In genomic region chr2:164970631-164971196, GRCm38 (mm10) we compare ENCODE assay signal across 8 mouse cellular contexts. TPM values are rescaled to one million over a fixed set of nuclear protein-coding genes. Genes with fewer than 3 reads are reported as not detected.
DNase-seq lines count a peak whose midpoint lies in the region; ATAC-seq and TF ChIP-seq lines count a peak whose summit lies in the region.

No protein-coding gene starts in this region.

- whole genome bisulfite sequencing in stomach, embryonic 14.5 days = 2% methylated on average over 42 of the region's 42 CpGs
- under 1% methylated on average over 39 of the region's 42 CpGs for WGBS in stomach, postnatal 0 days
- under 1% methylated on average over 34 of the region's 42 CpGs for WGBS in embryonic facial prominence, embryonic 14.5 days
- WGBS in neural tube, embryonic 15.5 days = under 1% methylated on average over 42 of the region's 42 CpGs

- no peak for DNase-seq in stomach, postnatal 0 days (ENCODE audit: low spot score)
- peak; percentile 23 for DNase-seq in embryonic facial prominence, embryonic 14.5 days (ENCODE audit: low spot score)
- DNase-seq in layer of hippocampus, postnatal 36 days = peak; percentile 72 to 77
- no peak for DNase-seq in urinary bladder, adult 18-20 months (ENCODE audit: low spot score in 2 of 2)
- no peak for DNase-seq in gastrocnemius, adult 2 months

- no peak for ATAC-seq in stomach, embryonic 14.5 days (ENCODE audit: insufficient number of reproducible peaks, insufficient read depth, low FRiP score, low read depth)
- no peak for ATAC-seq in stomach, postnatal 0 days (ENCODE audit: low FRiP score, low TSS enrichment)
- peak; percentile 58; the same call in 1 of the 2 replicates for ATAC-seq in embryonic facial prominence, embryonic 14.5 days (ENCODE audit: low read depth)
- no peak for ATAC-seq in neural tube, embryonic 15.5 days (ENCODE audit: low FRiP score)
- ATAC-seq in megakaryocyte, adult 5-6 weeks (ENCODE audit: poor library complexity, severe bottlenecking) = no peak

- H3K4me3 ChIP-seq in stomach, embryonic 14.5 days (ENCODE audit: low read depth, low read length) = no peak overlapping the region
- no peak overlapping the region for H3K4me3 ChIP-seq in stomach, postnatal 0 days (ENCODE audit: low read depth, low read length)
- peak overlapping the region; percentile 20 for H3K4me3 ChIP-seq in embryonic facial prominence, embryonic 14.5 days (ENCODE audit: low read depth, low read length)
- peak overlapping the region; percentile 68 for H3K4me3 ChIP-seq in neural tube, embryonic 15.5 days (replicated peaks)
- no peak overlapping the region for H3K4me3 ChIP-seq in gastrocnemius, adult 2 months

- H3K36me3 ChIP-seq in stomach, embryonic 14.5 days (ENCODE audit: control insufficient read depth, insufficient read depth, low read length) = no peaks in the 10 kb centered on the region
- no peaks in the 10 kb centered on the region for H3K36me3 ChIP-seq in stomach, postnatal 0 days (ENCODE audit: control insufficient read depth, insufficient read depth, low read length)
- no peaks in the 10 kb centered on the region for H3K36me3 ChIP-seq in embryonic facial prominence, embryonic 14.5 days (ENCODE audit: control insufficient read depth, insufficient read depth, low read length)
- H3K36me3 ChIP-seq in neural tube, embryonic 15.5 days = no peaks in the 10 kb centered on the region

- no peak overlapping the region for H3K9ac ChIP-seq in stomach, embryonic 14.5 days (replicated peaks; ENCODE audit: low read depth, low read length)
- H3K9ac ChIP-seq in stomach, postnatal 0 days (ENCODE audit: low read length) = no peak overlapping the region
- H3K9ac ChIP-seq in embryonic facial prominence, embryonic 14.5 days (ENCODE audit: low read depth, low read length) = 0 out of 2 replicates have a peak overlapping the region, but pooled peaks have one; percentile 5
- peak overlapping the region; percentile 81 for H3K9ac ChIP-seq in neural tube, embryonic 15.5 days (replicated peaks)

- TF ChIP-seq CTCF in stomach, postnatal 0 days (IDR thresholded peaks at IDR 0.05; ENCODE audit: low read depth) = no peak
- no peak for TF ChIP-seq CTCF in gastrocnemius, adult 2 months (IDR thresholded peaks at IDR 0.05)

- intact Hi-C loops in gastrocnemius, adult 2 months (cut with DNase I) = no loop called here

- TF ChIP-seq EP300 in stomach, postnatal 0 days (optimal IDR thresholded peaks at IDR 0.05) = no peak

- peaks cover 8% of the 10 kb centered on the region; the same call in 1 of the 2 replicates for H3K4me1 ChIP-seq in stomach, embryonic 14.5 days (ENCODE audit: control insufficient read depth, insufficient read depth, low read length)
- H3K4me1 ChIP-seq in stomach, postnatal 0 days (replicated peaks; ENCODE audit: control insufficient read depth, insufficient read depth) = no peaks in the 10 kb centered on the region
- peaks cover 18% of the 10 kb centered on the region; the same call in 1 of the 2 replicates for H3K4me1 ChIP-seq in embryonic facial prominence, embryonic 14.5 days (ENCODE audit: control insufficient read depth, insufficient read depth, low read length)
- H3K4me1 ChIP-seq in neural tube, embryonic 15.5 days = peaks cover 54% of the 10 kb centered on the region

- H3K27ac ChIP-seq in stomach, embryonic 14.5 days (ENCODE audit: low read length) = no peak overlapping the region
- H3K27ac ChIP-seq in stomach, postnatal 0 days (replicated peaks) = no peak overlapping the region
- H3K27ac ChIP-seq in embryonic facial prominence, embryonic 14.5 days (replicated peaks; ENCODE audit: low read depth, low read length) = no peak overlapping the region
- H3K27ac ChIP-seq in neural tube, embryonic 15.5 days (replicated peaks) = peak overlapping the region; percentile 28; the same call in 1 of the 2 replicates
- no peak overlapping the region for H3K27ac ChIP-seq in gastrocnemius, adult 2 months

- no peaks in the 10 kb centered on the region for H3K9me3 ChIP-seq in stomach, embryonic 14.5 days (ENCODE audit: control insufficient read depth, low read depth, low read length)
- no peaks in the 10 kb centered on the region for H3K9me3 ChIP-seq in stomach, postnatal 0 days (ENCODE audit: control insufficient read depth, low read length)
- H3K9me3 ChIP-seq in embryonic facial prominence, embryonic 14.5 days (ENCODE audit: control insufficient read depth, low read length) = no peaks in the 10 kb centered on the region
- no peaks in the 10 kb centered on the region for H3K9me3 ChIP-seq in neural tube, embryonic 15.5 days (replicated peaks)

- peaks cover 51% of the 10 kb centered on the region for H3K27me3 ChIP-seq in stomach, embryonic 14.5 days (ENCODE audit: control insufficient read depth, insufficient read depth, low read length)
- peaks cover 32% of the 10 kb centered on the region for H3K27me3 ChIP-seq in stomach, postnatal 0 days (ENCODE audit: control insufficient read depth, insufficient read depth, low read length)
- H3K27me3 ChIP-seq in embryonic facial prominence, embryonic 14.5 days (replicated peaks; ENCODE audit: control insufficient read depth, insufficient read depth, low read length) = peaks cover 74% of the 10 kb centered on the region
- peaks cover 38% of the 10 kb centered on the region for H3K27me3 ChIP-seq in neural tube, embryonic 15.5 days (replicated peaks)

- peak overlapping the region; percentile 15; the same call in 1 of the 2 replicates for H3K4me2 ChIP-seq in stomach, embryonic 14.5 days (replicated peaks; ENCODE audit: low read depth, low read length)
- no peak overlapping the region for H3K4me2 ChIP-seq in stomach, postnatal 0 days (replicated peaks; ENCODE audit: low read depth)
- H3K4me2 ChIP-seq in embryonic facial prominence, embryonic 14.5 days (ENCODE audit: low read depth, low read length) = peak overlapping the region; percentile 38
- peak overlapping the region; percentile 78 for H3K4me2 ChIP-seq in neural tube, embryonic 15.5 days

RNA-seq across cellular contexts. Expression of gene Slc12a5, which starts 10.1 kb away (rescaled TPM):
- polyA plus RNA-seq in stomach, embryonic 14.5 days (2014; fragmentation: Nextera tagmentation; extraction: Ambion mirVana) = 1.4 and 2.1 TPM in 2 replicates
- polyA plus RNA-seq in stomach, postnatal 0 days (2015; fragmentation: Nextera tagmentation; extraction: Ambion mirVana) = 0.12 and 0.21 TPM in 2 replicates
- 0.56 and 1.1 TPM in 2 replicates for polyA plus RNA-seq in embryonic facial prominence, embryonic 14.5 days (2014; fragmentation: Nextera tagmentation; extraction: Ambion mirVana)
- 100 to 1,000 TPM; 398 to 404 TPM for total RNA-seq in layer of hippocampus, postnatal 36 days (2021)
- 53.6 and 61.8 TPM in 2 replicates for polyA plus RNA-seq in neural tube, embryonic 15.5 days (2015; fragmentation: Nextera tagmentation; extraction: Ambion mirVana)
- total RNA-seq in megakaryocyte, adult 5-6 weeks (2015) = 0.91 and 1.3 TPM in 2 replicates
- total RNA-seq in megakaryocyte, adult 5-6 weeks (2017) = 0.48 and 0.89 TPM in 2 replicates
- under 1 TPM; 0.36 to 0.53 TPM for total RNA-seq in gastrocnemius, adult 2 months (2021)

RNA-seq across cellular contexts. Expression of gene Mmp9, which starts 30.1 kb away (rescaled TPM):
- 1.2 and 1.8 TPM in 2 replicates for polyA plus RNA-seq in stomach, embryonic 14.5 days (2014; fragmentation: Nextera tagmentation; extraction: Ambion mirVana)
- polyA plus RNA-seq in stomach, postnatal 0 days (2015; fragmentation: Nextera tagmentation; extraction: Ambion mirVana) = 0.87 and 1.1 TPM in 2 replicates
- 33.7 and 52.0 TPM in 2 replicates for polyA plus RNA-seq in embryonic facial prominence, embryonic 14.5 days (2014; fragmentation: Nextera tagmentation; extraction: Ambion mirVana)
- 1 to 10 TPM; 2.0 to 2.9 TPM for total RNA-seq in layer of hippocampus, postnatal 36 days (2021)
- polyA plus RNA-seq in neural tube, embryonic 15.5 days (2015; fragmentation: Nextera tagmentation; extraction: Ambion mirVana) = 23.8 and 25.6 TPM in 2 replicates
- 326 and 367 TPM in 2 replicates for total RNA-seq in megakaryocyte, adult 5-6 weeks (2015)
- 217 and 317 TPM in 2 replicates for total RNA-seq in megakaryocyte, adult 5-6 weeks (2017)
- 1 to 10 TPM in 1 of 2 experiments, under 1 TPM in 1; 0.46 to 1.1 TPM for total RNA-seq in gastrocnemius, adult 2 months (2021)

RNA-seq across cellular contexts. Expression of gene Zfp335, which starts 59.2 kb away (rescaled TPM):
- polyA plus RNA-seq in stomach, embryonic 14.5 days (2014; fragmentation: Nextera tagmentation; extraction: Ambion mirVana) = 11.8 and 12.7 TPM in 2 replicates
- 3.7 and 4.3 TPM in 2 replicates for polyA plus RNA-seq in stomach, postnatal 0 days (2015; fragmentation: Nextera tagmentation; extraction: Ambion mirVana)
- polyA plus RNA-seq in embryonic facial prominence, embryonic 14.5 days (2014; fragmentation: Nextera tagmentation; extraction: Ambion mirVana) = 11.9 and 13.9 TPM in 2 replicates
- total RNA-seq in layer of hippocampus, postnatal 36 days (2021) = 10 to 100 TPM; 23.8 to 29.7 TPM
- polyA plus RNA-seq in neural tube, embryonic 15.5 days (2015; fragmentation: Nextera tagmentation; extraction: Ambion mirVana) = 13.3 and 13.8 TPM in 2 replicates
- total RNA-seq in megakaryocyte, adult 5-6 weeks (2015) = 15.6 and 16.1 TPM in 2 replicates
- 9.4 and 10.0 TPM in 2 replicates for total RNA-seq in megakaryocyte, adult 5-6 weeks (2017)
- 10 to 100 TPM in 1 of 2 experiments, 1 to 10 TPM in 1; 9.7 to 10.5 TPM for total RNA-seq in gastrocnemius, adult 2 months (2021)

Comparison
In these comparisons a context has a peak if more than half of its experiments do, and no peak if none do; other contexts are left out.
1. H3K4me3 ChIP-seq: peak in embryonic facial prominence, embryonic 14.5 days (single experiment) and neural tube, embryonic 15.5 days (single experiment); none in stomach, embryonic 14.5 days (single experiment), stomach, postnatal 0 days (single experiment) and gastrocnemius, adult 2 months (single experiment).
2. H3K9ac ChIP-seq: peak in embryonic facial prominence, embryonic 14.5 days (single experiment) and neural tube, embryonic 15.5 days (single experiment); none in stomach, embryonic 14.5 days (single experiment) and stomach, postnatal 0 days (single experiment).
3. DNase-seq: peak in embryonic facial prominence, embryonic 14.5 days (single experiment) and layer of hippocampus, postnatal 36 days (2 of 2); none in stomach, postnatal 0 days (single experiment), urinary bladder, adult 18-20 months (0 of 2) and gastrocnemius, adult 2 months (single experiment).
4. RNA of gene Slc12a5, which starts 10.1 kb away (polyA plus RNA-seq): 53.6 to 61.8 TPM in neural tube, embryonic 15.5 days; 1.4 to 2.1 TPM in stomach, embryonic 14.5 days, 0.56 to 1.1 TPM in embryonic facial prominence, embryonic 14.5 days and 0.12 to 0.21 TPM in stomach, postnatal 0 days; every median in the first group is over 10 times any median in the second.